Mouse (Mus musculus) B cell, adult 67 days (primary cell): Measurements from ENCODE around the gene Gm14459. TPM values are rescaled to one million over a fixed set of nuclear protein-coding genes. Genes with fewer than 3 reads are reported as not detected.

ENCODE experiments used
- total RNA-seq, 2 experiments: library from RNA; stranded (reverse); gene quantifications; 4 replicates each; pipeline ENCODE4 v1.2.4; 2023

Gene Gm14459
- not detected for total RNA-seq

DNA sequence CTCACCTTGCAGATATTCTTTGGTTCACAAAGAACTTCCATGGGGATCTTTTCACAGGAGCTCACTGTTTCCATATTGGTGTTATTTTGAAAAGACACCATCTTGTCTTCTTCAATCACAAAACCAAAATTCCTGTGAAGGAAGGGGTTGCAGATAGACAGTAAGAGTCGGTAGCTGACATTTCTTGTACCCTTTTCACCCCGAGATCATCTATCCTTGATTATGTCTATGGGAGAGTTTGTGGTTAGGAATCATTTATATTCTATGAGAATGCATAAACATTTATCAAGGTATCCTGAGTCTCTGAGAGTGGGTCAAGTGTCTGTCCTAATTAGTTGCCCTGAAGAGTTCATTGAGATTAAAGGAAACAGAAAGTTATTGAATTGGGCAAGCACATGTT is at the start of gene Gm14459:
Gene Gm14459, minus strand, starts transcription at position 101 of the 400 bp plus-strand sequence.

DNA sequence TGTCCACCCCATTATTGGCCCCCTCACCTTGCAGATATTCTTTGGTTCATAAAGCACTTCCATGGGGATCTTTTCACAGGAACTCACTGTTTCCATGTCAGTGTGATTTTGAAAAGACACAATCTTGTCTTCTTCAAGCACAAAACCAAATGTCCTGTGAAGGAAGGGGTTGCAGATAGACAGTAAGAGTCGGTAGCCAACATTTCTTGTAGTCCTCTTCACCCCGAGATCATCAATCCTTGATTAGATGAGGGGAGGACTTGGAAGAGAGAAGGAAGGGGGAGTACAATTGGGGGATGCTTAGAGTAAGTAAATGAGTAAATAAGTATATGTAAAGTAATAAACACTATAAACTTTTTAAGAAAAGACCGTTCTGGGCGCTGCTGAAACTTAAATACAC is 23.4 kb upstream of the Gm14459 start, which contains the start of gene Ssxb6:
Gene Ssxb6, minus strand, starts transcription at position 101 of the 400 bp plus-strand sequence.

Other genes with a start within 250 kb of the Gm14459 start
- gene Ssxb10, start 197.5 kb downstream of the Gm14459 start, total RNA-seq: not detected
- not detected for gene Ssxb9, start 158.0 kb downstream of the Gm14459 start, total RNA-seq
- gene Ssxb1, start 111.6 kb downstream of the Gm14459 start, total RNA-seq: not detected
- not detected for gene Ssxb2, start 63.2 kb downstream of the Gm14459 start, total RNA-seq
- not detected for gene Ssxb6, start 23.3 kb upstream of the Gm14459 start, total RNA-seq
- gene Ssxb3, start 66.9 kb upstream of the Gm14459 start, total RNA-seq: not detected
- not detected for gene Ssxb8, start 165.9 kb upstream of the Gm14459 start, total RNA-seq
- gene Ssx9, start 223.5 kb upstream of the Gm14459 start, total RNA-seq: not detected